Mouse (Mus musculus) forebrain, postnatal 0 days (tissue): ENCODE data around the gene Olfr924. TPM values are rescaled to one million over a fixed set of nuclear protein-coding genes. Genes with fewer than 3 reads are reported as not detected.
"Not testable (repeated sequence)": the region's sequence is repeated elsewhere in the genome, so short reads cannot be mapped to it uniquely, and the experiment has no call there.

Source experiments
- ATAC-seq: fragments of 200-750 bp; cut with Nextera tagmentation; 2 replicates; pipeline ENCODE4 v1.8.0; 2017; ENCODE audit warnings: mild to moderate bottlenecking, moderate library complexity
- DNase-seq: peaks from one replicate; pipeline ENCODE4 v3.0.0-alpha.2; 2015
- H3K27ac ChIP-seq: fragments of 300-500 bp; sonication (generic); 2 replicates; pipeline ENCODE4 v1.5.1; 2014; ENCODE audit warnings: low read depth, mild to moderate bottlenecking, antibody characterized with exemption, low read length, moderate library complexity, mixed read lengths
- H3K27me3 ChIP-seq: fragments of 300-500 bp; sonication (generic); 2 replicates; pipeline ENCODE4 v1.6.1; 2014; ENCODE audit warnings: mild to moderate bottlenecking, low read length, mixed read lengths; ENCODE audit not compliant: insufficient read depth
- H3K36me3 ChIP-seq: fragments of 300-500 bp; sonication (generic); 2 replicates; pipeline ENCODE4 v1.6.1; 2014; ENCODE audit warnings: mild to moderate bottlenecking, moderate library complexity; ENCODE audit not compliant: insufficient read depth
- H3K4me1 ChIP-seq: fragments of 300-500 bp; sonication (generic); 2 replicates; pipeline ENCODE4 v1.6.1; 2014; ENCODE audit warnings: antibody characterized with exemption; ENCODE audit not compliant: insufficient read depth
- H3K4me2 ChIP-seq: fragments of 300-500 bp; sonication (generic); 2 replicates; pipeline ENCODE4 v1.6.1; 2014; ENCODE audit warnings: low read depth, mild to moderate bottlenecking, moderate library complexity
- H3K4me3 ChIP-seq: fragments of 300-500 bp; sonication (generic); 2 replicates; pipeline ENCODE4 v1.5.1; 2014; ENCODE audit warnings: low read depth, low read length, mixed read lengths
- H3K9ac ChIP-seq: fragments of 300-500 bp; sonication (generic); 2 replicates; pipeline ENCODE4 v1.6.1; 2014; ENCODE audit warnings: mild to moderate bottlenecking
- H3K9me3 ChIP-seq: fragments of 300-500 bp; sonication (generic); 2 replicates; pipeline ENCODE4 v1.6.1; 2016; ENCODE audit warnings: low read length
- CTCF ChIP-seq: sonication (generic); IDR thresholded peaks from 2 replicates; pipeline ENCODE4 v1.5.1; 2016; ENCODE audit warnings: antibody characterized with exemption, control low read depth, low read depth
- WGBS: fragments of 180-500 bp; shearing (Covaris S2); extraction: QIAGEN DNeasy Blood & Tissue Kit; methylation state at CpG from one replicate; pipeline ENCODE4 v1.1.7; 2014; 5-methylcytosine and 5-hydroxymethylcytosine counted together
- polyA plus RNA-seq: library from polyadenylated mRNA; unstranded; fragments of >200 nt; fragmentation: Nextera tagmentation; extraction: Ambion mirVana; gene quantifications from 2 replicates; pipeline ENCODE4 v1.2.1, GENCODE M21; 2015
- total RNA-seq: library from RNA; depleted of rRNA; stranded (reverse); fragments of >200 nt; gene quantifications from 2 replicates; pipeline ENCODE4 v1.2.3, GENCODE M21; 2014; rRNA removed

Gene Olfr924
- total RNA-seq (not detected in 2 replicates), polyA plus RNA-seq (not detected in 2 replicates)

GRCm38 (mm10) chr9:38844149-38844548, at the start of gene Olfr924:
TSS of gene Olfr924 (plus strand) at chr9:38844449.
- no peak within 1 kb of the TSS for H3K27ac ChIP-seq
- H3K9ac ChIP-seq: no peak within 1 kb of the TSS
- DNase-seq (no peak), ATAC-seq (no peak)
- H3K27me3 ChIP-seq: no peaks in the 10 kb centered on the region
- no peaks in the 10 kb centered on the region for H3K4me1 ChIP-seq
- 98% methylated on average over 1 of the region's 1 CpGs for WGBS
- H3K4me3 ChIP-seq: no peak within 1 kb of the TSS
- H3K36me3 ChIP-seq: no peaks in the 10 kb centered on the region
- H3K9me3 ChIP-seq: no peaks in the 10 kb centered on the region
- H3K4me2 ChIP-seq: no peak within 1 kb of the TSS
- TF ChIP-seq CTCF: no peak

GRCm38 (mm10) chr9:38805696-38806095, 38.6 kb upstream of the Olfr924 start:
- H3K4me3 ChIP-seq: no peak overlapping the region
- no peak for ATAC-seq

GRCm38 (mm10) chr9:38814314-38814713, 29.9 kb upstream of the Olfr924 start, which contains the start of gene Olfr922:
TSS of gene Olfr922 (plus strand) at chr9:38814614.
- no peaks in the 10 kb centered on the region for H3K27me3 ChIP-seq
- no peak within 1 kb of the TSS for H3K4me2 ChIP-seq
- TF ChIP-seq CTCF: no peak
- 68% methylated on average over 2 of the region's 2 CpGs for WGBS
- H3K36me3 ChIP-seq: no peaks in the 10 kb centered on the region
- no peak within 1 kb of the TSS for H3K4me3 ChIP-seq
- no peak within 1 kb of the TSS for H3K27ac ChIP-seq
- ATAC-seq: no peak
- no peak within 1 kb of the TSS for H3K9ac ChIP-seq
- no peaks in the 10 kb centered on the region for H3K9me3 ChIP-seq
- no peaks in the 10 kb centered on the region for H3K4me1 ChIP-seq
- no peak for DNase-seq

More at GRCm38 (mm10) chr9:38805696-38806095, 38.6 kb upstream of the Olfr924 start:
- Histone ChIP-seq H3K9ac (no peak overlapping the region), H3K27me3 (no peaks in the 10 kb centered on the region), H3K4me1 (no peaks in the 10 kb centered on the region), H3K4me2 (no peak overlapping the region), H3K36me3 (no peaks in the 10 kb centered on the region), H3K9me3 (no peaks in the 10 kb centered on the region), H3K27ac (no peak overlapping the region)
- TF ChIP-seq CTCF: peak; percentile 51
- DNase-seq: peak; percentile 52

GRCm38 (mm10) chr9:38815458-38815986, 28.7 kb upstream of the Olfr924 start:
- WGBS: 74% methylated on average over 1 of the region's 1 CpGs
- no peak overlapping the region for H3K4me3 ChIP-seq
- DNase-seq (no peak), ATAC-seq (no peak)
- H3K4me1 ChIP-seq: no peaks in the 10 kb centered on the region
- no peaks in the 10 kb centered on the region for H3K27me3 ChIP-seq
- H3K9me3 ChIP-seq: no peaks in the 10 kb centered on the region
- no peak overlapping the region for H3K27ac ChIP-seq
- no peaks in the 10 kb centered on the region for H3K36me3 ChIP-seq
- no peak overlapping the region for H3K9ac ChIP-seq
- no peak for TF ChIP-seq CTCF
- no peak overlapping the region for H3K4me2 ChIP-seq

GRCm38 (mm10) chr9:38826245-38826644, 18.0 kb upstream of the Olfr924 start, which contains the start of gene Olfr923:
TSS of gene Olfr923 (plus strand) at chr9:38826545.
- TF ChIP-seq CTCF: no peak
- WGBS: 93% methylated on average over 1 of the region's 1 CpGs
- Histone ChIP-seq H3K4me1 (no peaks in the 10 kb centered on the region), H3K27ac (no peak within 1 kb of the TSS), H3K9me3 (no peaks in the 10 kb centered on the region), H3K4me2 (no peak within 1 kb of the TSS), H3K36me3 (no peaks in the 10 kb centered on the region), H3K27me3 (no peaks in the 10 kb centered on the region), H3K4me3 (no peak within 1 kb of the TSS), H3K9ac (no peak within 1 kb of the TSS)
- ATAC-seq (no peak), DNase-seq (no peak)

DNA sequence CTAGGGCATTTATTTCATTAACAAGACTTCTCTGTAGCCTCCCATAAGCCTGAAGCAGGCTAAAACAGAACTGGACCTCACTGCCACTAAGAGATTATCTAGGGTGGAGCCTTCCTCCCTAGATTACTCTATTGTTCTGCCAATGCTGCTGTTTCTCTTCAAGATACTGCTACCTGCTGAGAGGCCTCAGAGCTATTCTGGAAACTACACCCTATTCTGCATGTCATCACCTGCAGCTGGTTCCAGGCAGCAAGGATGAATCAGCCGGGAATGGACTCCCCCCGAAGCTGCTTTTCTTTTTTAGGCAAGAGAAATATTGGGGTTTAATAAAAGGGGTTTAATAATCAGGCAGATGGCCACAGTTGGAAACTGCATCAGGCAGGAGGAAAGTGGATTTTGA, 11.2 kb upstream of the Olfr924 start:
- Histone ChIP-seq H3K9ac (no peak overlapping the region), H3K36me3 (no peaks in the 10 kb centered on the region), H3K27ac (no peak overlapping the region), H3K4me1 (no peaks in the 10 kb centered on the region), H3K4me3 (no peak overlapping the region), H3K9me3 (no peaks in the 10 kb centered on the region), H3K27me3 (no peaks in the 10 kb centered on the region), H3K4me2 (no peak overlapping the region)
- ATAC-seq (no peak), DNase-seq (no peak)
- 74% methylated on average over 2 of the region's 2 CpGs for WGBS
- TF ChIP-seq CTCF: no peak

GRCm38 (mm10) chr9:38854760-38855159, 10.5 kb downstream of the Olfr924 start, which contains the start of gene Olfr26:
TSS of gene Olfr26 (plus strand) at chr9:38855060.
- H3K4me1 ChIP-seq: no peaks in the 10 kb centered on the region
- no peak within 1 kb of the TSS for H3K9ac ChIP-seq
- H3K4me2 ChIP-seq: no peak within 1 kb of the TSS
- no peak for ATAC-seq
- no peak within 1 kb of the TSS for H3K4me3 ChIP-seq
- H3K27ac ChIP-seq: no peak within 1 kb of the TSS
- no peaks in the 10 kb centered on the region for H3K27me3 ChIP-seq
- no peaks in the 10 kb centered on the region for H3K36me3 ChIP-seq
- no peak for DNase-seq
- no peak for TF ChIP-seq CTCF
- H3K9me3 ChIP-seq: no peaks in the 10 kb centered on the region

DNA sequence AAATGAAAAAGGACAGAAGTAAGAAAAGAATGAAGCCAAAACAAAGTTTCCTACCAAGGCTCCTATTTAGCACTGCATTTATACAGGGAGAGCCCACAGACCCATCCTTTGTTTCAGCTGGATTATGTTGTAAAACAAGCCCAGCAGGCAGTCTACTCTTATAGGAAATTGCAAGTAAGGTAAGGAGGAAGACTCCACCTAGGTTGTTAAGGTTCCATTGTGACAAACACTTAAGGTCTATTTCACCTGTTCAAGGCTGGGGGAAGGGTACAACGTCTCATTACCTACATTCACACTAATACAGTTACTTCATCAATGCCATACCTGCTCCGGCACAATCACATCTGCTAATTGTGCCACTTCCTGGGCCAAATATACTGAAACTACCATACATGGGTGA, 30.6 kb downstream of the Olfr924 start:
- H3K9me3 ChIP-seq, ATAC-seq, H3K4me3 ChIP-seq, H3K9ac ChIP-seq, H3K4me2 ChIP-seq, H3K4me1 ChIP-seq, H3K27ac ChIP-seq, H3K36me3 ChIP-seq, H3K27me3 ChIP-seq, DNase-seq: not testable (repeated sequence)
- WGBS: 62% methylated on average over 2 of the region's 2 CpGs
